Mouse (Mus musculus): ENCODE data around the gene Duox1. TPM values are rescaled to one million over a fixed set of nuclear protein-coding genes. Genes with fewer than 3 reads are reported as not detected.
"Not testable (repeated sequence)": the region's sequence is repeated elsewhere in the genome, so short reads cannot be mapped to it uniquely, and the experiment has no call there.

Duox1 gene
- polyA plus RNA-seq, 1 experiment, result not detected

DNA sequence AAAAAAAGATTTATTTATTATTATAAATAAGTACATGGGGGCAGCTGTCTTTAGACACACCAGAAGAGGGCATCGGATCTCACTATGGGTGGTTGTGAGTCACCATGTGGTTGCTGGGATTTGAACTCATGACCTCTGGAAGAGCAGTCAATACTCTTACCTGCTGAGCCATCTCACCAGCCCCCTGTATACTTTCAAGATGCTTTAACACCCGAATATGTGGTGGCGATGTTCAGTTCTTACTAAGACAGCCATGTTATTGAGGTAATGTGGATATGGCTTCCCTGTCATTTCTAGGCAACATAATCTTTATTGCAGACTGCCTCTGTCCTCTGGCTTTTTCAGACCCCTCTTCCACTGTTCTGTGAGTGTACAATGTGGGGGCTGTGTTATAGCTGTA lies 71.7 kb downstream of the Duox1 start:
- H3K4me3 ChIP-seq (ENCODE audit: insufficient read depth, low read depth, low read length); H3K27ac ChIP-seq (replicated peaks; ENCODE audit: low read depth, low read length): not testable (repeated sequence)
- H3K4me1 ChIP-seq (ENCODE audit: control insufficient read depth, insufficient read depth, insufficient read length, low read length), result peaks cover 11% of the 10 kb centered on the region

- Histone ChIP-seq H3K4me1 (ENCODE audit: control insufficient read depth, insufficient read depth, insufficient read length, low read length) (no peaks in the 10 kb centered on the region; the same call in 1 of the 2 replicates), H3K4me3 (ENCODE audit: insufficient read depth, low read depth, low read length) (no peak overlapping the region), H3K27ac (replicated peaks; ENCODE audit: low read depth, low read length) (no peak overlapping the region)
Observed at GRCm38 (mm10) chr2:122396150-122396549, 80.7 kb downstream of the Duox1 start.

Other genes starting within 250 kb of the Duox1 start
- gene Spg11, start 197.3 kb upstream of the Duox1 start, polyA plus RNA-seq (2012; ENCODE audit: insufficient read depth, insufficient read length, missing spikeins), result 6.1 and 7.8 TPM in 2 replicates
- 1,264 and 2,088 TPM in 2 replicates for gene B2m, start 168.0 kb upstream of the Duox1 start, polyA plus RNA-seq (2012; ENCODE audit: insufficient read depth, insufficient read length, missing spikeins)
- not detected in 2 replicates for gene Trim69, start 155.0 kb upstream of the Duox1 start, polyA plus RNA-seq (2012; ENCODE audit: insufficient read depth, insufficient read length, missing spikeins)
- gene Patl2, start 129.5 kb upstream of the Duox1 start, polyA plus RNA-seq (2012; ENCODE audit: insufficient read depth, insufficient read length, missing spikeins), result not detected in 2 replicates
- not detected in 2 replicates for gene Terb2, start 129.4 kb upstream of the Duox1 start, polyA plus RNA-seq (2012; ENCODE audit: insufficient read depth, insufficient read length, missing spikeins)
- gene Sord, start 80.9 kb upstream of the Duox1 start, polyA plus RNA-seq (2012; ENCODE audit: insufficient read depth, insufficient read length, missing spikeins), result 59.6 and 87.1 TPM in 2 replicates
- not detected in 2 replicates for gene Duox2, start 17.2 kb upstream of the Duox1 start, polyA plus RNA-seq (2012; ENCODE audit: insufficient read depth, insufficient read length, missing spikeins)
- not detected in 2 replicates for gene Duoxa2, start 16.8 kb upstream of the Duox1 start, polyA plus RNA-seq (2012; ENCODE audit: insufficient read depth, insufficient read length, missing spikeins)
- 0.67 TPM in 1 of 2 replicates, not detected in the other for gene Duoxa1, start 1.9 kb upstream of the Duox1 start, polyA plus RNA-seq (2012; ENCODE audit: insufficient read depth, insufficient read length, missing spikeins)
- 3.1 and 4.5 TPM in 2 replicates for gene Shf, start 53.5 kb downstream of the Duox1 start, polyA plus RNA-seq (2012; ENCODE audit: insufficient read depth, insufficient read length, missing spikeins)
- gene Slc28a2, start 110.8 kb downstream of the Duox1 start, polyA plus RNA-seq (2012; ENCODE audit: insufficient read depth, insufficient read length, missing spikeins), result 6.6 and 15.1 TPM in 2 replicates
- not detected in 2 replicates for gene Gm14085, start 169.3 kb downstream of the Duox1 start, polyA plus RNA-seq (2012; ENCODE audit: insufficient read depth, insufficient read length, missing spikeins)